Mouse (Mus musculus) lung, embryonic 14.5 days (tissue): ENCODE measurements at regions not wholly inside any gene's neighbourhood (a gene's known extent, or its start where the extent isn't known, plus 50 kb on each side); places are given as distances from the start of the nearest gene placed in this dataset.

Source experiments
- ATAC-seq: fragments of 200-750 bp; cut with Nextera tagmentation; 2 replicates; pipeline ENCODE4 v1.8.0; 2017; ENCODE audit warnings: mild to moderate bottlenecking, moderate TSS enrichment, moderate library complexity; ENCODE audit not compliant: insufficient read depth
- DNase-seq: peaks from one replicate; pipeline ENCODE4 v3.0.0-alpha.2; 2015
- H3K27ac ChIP-seq: fragments of 300-500 bp; sonication (generic); 2 replicates; pipeline ENCODE4 v1.5.1; 2014; ENCODE audit warnings: low read depth, mild to moderate bottlenecking, moderate library complexity
- H3K27me3 ChIP-seq: fragments of 300-500 bp; sonication (generic); 2 replicates; pipeline ENCODE4 v1.6.1; 2014; ENCODE audit warnings: low read length, control low read depth; ENCODE audit not compliant: insufficient read depth
- H3K36me3 ChIP-seq: fragments of 300-500 bp; sonication (generic); 2 replicates; pipeline ENCODE4 v1.6.1; 2014; ENCODE audit warnings: control low read depth; ENCODE audit not compliant: insufficient read depth
- H3K4me1 ChIP-seq: fragments of 300-500 bp; sonication (generic); 2 replicates; pipeline ENCODE4 v1.6.1; 2014; ENCODE audit warnings: antibody characterized with exemption, control low read depth; ENCODE audit not compliant: insufficient read depth
- H3K4me2 ChIP-seq: fragments of 300-500 bp; sonication (generic); 2 replicates; pipeline ENCODE4 v1.6.1; 2014; ENCODE audit warnings: mild to moderate bottlenecking
- H3K4me3 ChIP-seq: fragments of 300-500 bp; sonication (generic); 2 replicates; pipeline ENCODE4 v1.5.1; 2014; ENCODE audit warnings: low read depth, low read length
- H3K9ac ChIP-seq: fragments of 300-500 bp; sonication (generic); 2 replicates; pipeline ENCODE4 v1.6.1; 2014
- H3K9me3 ChIP-seq: fragments of 300-500 bp; sonication (generic); 2 replicates; pipeline ENCODE4 v1.6.1; 2016; ENCODE audit warnings: low read depth, low read length, control low read depth
- CTCF ChIP-seq: IDR thresholded peaks from 2 replicates; pipeline ENCODE4 v1.5.1; 2016; ENCODE audit warnings: antibody characterized with exemption, low read depth
- WGBS: fragments of 180-500 bp; shearing (Covaris S2); extraction: QIAGEN DNeasy Blood & Tissue Kit; methylation state at CpG from one replicate; pipeline ENCODE4 v1.1.7; 2014; 5-methylcytosine and 5-hydroxymethylcytosine counted together

DNA sequence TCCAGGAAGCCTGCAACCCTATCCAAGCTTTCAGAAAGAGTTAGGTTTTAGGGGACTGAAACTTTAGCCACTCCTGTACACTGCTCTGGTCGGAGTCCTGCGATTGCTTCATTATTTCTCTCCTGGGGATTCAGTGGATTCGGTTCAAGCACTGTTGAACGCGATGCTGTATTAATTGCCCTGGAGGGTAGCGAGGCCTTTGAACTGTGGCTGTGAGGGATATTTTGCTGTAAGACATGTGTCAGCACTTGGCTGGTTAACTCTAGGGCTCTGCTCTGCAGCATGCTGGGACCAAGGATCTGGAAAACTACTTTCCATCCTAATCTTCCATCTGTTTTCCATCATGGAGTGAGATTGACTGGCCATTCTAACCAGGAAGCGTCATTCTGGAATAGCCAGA, 374.0 kb downstream of the Epha4 start:
- no peak overlapping the region for H3K9ac ChIP-seq
- H3K27me3 ChIP-seq, result no peaks in the 10 kb centered on the region
- DNase-seq (peak; percentile 62), ATAC-seq (no peak; the same call in 1 of the 2 replicates)
- no peaks in the 10 kb centered on the region for H3K4me1 ChIP-seq
- H3K27ac ChIP-seq, result no peak overlapping the region
- H3K4me3 ChIP-seq, result no peak overlapping the region
- no peaks in the 10 kb centered on the region for H3K36me3 ChIP-seq
- no peak overlapping the region for H3K4me2 ChIP-seq
- H3K9me3 ChIP-seq, result no peaks in the 10 kb centered on the region
- WGBS, result 46% methylated on average over 7 of the region's 7 CpGs
- TF ChIP-seq CTCF, result no peak

DNA sequence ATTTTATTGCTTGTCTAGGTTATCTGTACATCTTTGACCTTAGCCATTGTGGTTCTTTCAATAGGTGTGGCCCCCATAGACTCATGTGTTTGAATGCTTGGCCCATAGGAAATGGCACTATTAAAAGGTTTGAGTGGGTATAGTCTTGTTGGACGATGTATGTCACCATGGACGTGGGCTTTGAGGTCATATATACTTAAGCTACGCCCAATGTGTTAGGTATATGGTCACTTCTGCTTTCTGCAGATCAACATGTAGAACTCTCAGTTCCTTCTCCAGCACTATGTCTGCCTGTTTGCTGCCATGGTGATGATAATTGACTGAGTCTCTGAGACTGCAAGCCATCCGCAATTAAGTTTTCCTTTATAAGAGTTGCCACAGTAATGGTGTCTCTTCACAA, 366.8 kb downstream of the Epha4 start:
- Histone ChIP-seq H3K4me3 (no peak overlapping the region), H3K4me2 (no peak overlapping the region), H3K27ac (no peak overlapping the region), H3K36me3 (no peaks in the 10 kb centered on the region), H3K4me1 (no peaks in the 10 kb centered on the region), H3K9me3 (no peaks in the 10 kb centered on the region), H3K9ac (no peak overlapping the region), H3K27me3 (no peaks in the 10 kb centered on the region)
- no peak for TF ChIP-seq CTCF
- no peak for DNase-seq
- WGBS, result 91% methylated on average over 4 of the region's 4 CpGs
- no peak for ATAC-seq

DNA sequence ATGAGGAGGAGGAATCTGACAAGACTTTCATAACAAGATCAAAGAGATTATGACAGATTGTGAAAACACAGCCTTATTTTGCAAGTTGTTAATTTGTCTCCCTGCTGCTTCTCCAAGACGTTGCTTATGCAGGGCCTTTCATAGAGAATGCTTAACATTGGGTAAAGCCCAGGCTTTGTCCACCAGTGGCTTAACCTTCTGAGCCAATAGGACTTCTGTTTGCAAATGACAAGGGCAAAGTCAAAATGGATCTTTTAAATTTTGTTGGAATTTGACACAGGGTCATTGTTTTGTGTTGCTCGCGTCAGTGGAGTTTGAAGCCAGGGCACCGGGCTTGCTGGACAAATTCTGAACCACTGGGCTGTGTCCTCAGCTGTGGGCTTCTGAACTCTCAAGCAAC, 346.6 kb downstream of the Epha4 start:
- no peak for TF ChIP-seq CTCF
- no peaks in the 10 kb centered on the region for H3K27me3 ChIP-seq
- H3K4me1 ChIP-seq, result no peaks in the 10 kb centered on the region
- no peaks in the 10 kb centered on the region for H3K36me3 ChIP-seq
- DNase-seq (no peak), ATAC-seq (no peak)
- no peaks in the 10 kb centered on the region for H3K9me3 ChIP-seq
- H3K27ac ChIP-seq, result no peak overlapping the region
- no peak overlapping the region for H3K4me2 ChIP-seq
- 76% methylated on average over 4 of the region's 4 CpGs for WGBS
- H3K9ac ChIP-seq, result no peak overlapping the region
- H3K4me3 ChIP-seq, result no peak overlapping the region

DNA sequence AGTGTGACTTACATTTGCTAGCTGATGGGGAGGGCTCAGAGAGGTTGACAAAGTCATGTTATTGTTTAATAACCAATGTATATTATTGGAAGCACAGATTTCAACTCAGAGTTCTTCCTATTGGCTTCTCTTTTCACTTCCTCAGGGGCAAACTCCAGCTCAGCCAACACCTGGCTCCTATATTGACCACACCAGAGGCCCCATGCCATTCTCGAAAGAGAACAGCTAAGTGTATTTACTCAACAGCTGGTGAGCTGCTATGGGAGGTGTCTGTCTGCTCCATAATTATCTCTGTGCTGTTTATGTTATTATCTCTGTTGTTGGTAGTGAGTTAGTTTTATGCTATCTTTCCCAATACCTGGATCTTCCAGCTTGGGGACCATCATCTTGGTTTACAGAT, 342.4 kb downstream of the Epha4 start:
- H3K27ac ChIP-seq, result no peak overlapping the region
- ATAC-seq (no peak), DNase-seq (no peak)
- no peaks in the 10 kb centered on the region for H3K27me3 ChIP-seq
- no peak overlapping the region for H3K9ac ChIP-seq
- H3K36me3 ChIP-seq, result no peaks in the 10 kb centered on the region
- no peak overlapping the region for H3K4me3 ChIP-seq
- H3K9me3 ChIP-seq, result no peaks in the 10 kb centered on the region
- H3K4me2 ChIP-seq, result no peak overlapping the region
- WGBS, result 56% methylated on average over 1 of the region's 1 CpGs
- TF ChIP-seq CTCF, result no peak
- H3K4me1 ChIP-seq, result peaks cover 8% of the 10 kb centered on the region

DNA sequence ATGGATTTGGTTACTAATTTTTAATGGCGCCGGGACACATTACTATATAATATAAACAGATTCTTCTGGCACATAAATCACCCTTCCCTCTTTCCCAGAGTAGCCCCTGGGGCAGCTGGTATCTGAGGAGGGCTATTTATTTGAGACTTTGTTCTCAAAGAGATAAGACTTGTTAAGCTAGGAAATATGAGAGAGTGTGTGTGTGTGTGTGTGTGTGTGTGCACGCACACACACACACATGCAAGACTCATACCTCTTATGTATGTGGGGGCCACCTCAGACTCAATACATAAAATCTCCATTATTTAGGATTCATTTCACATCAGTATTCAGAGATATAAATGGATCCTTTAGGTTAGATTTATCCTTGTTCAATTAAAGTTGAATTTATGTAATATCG, 340.1 kb downstream of the Epha4 start:
- Histone ChIP-seq H3K9ac (no peak overlapping the region), H3K27me3 (no peaks in the 10 kb centered on the region), H3K4me1 (peaks cover 8% of the 10 kb centered on the region), H3K4me2 (no peak overlapping the region), H3K36me3 (no peaks in the 10 kb centered on the region), H3K27ac (no peak overlapping the region), H3K9me3 (no peaks in the 10 kb centered on the region), H3K4me3 (no peak overlapping the region)
- TF ChIP-seq CTCF, result no peak
- 0 out of 2 replicates have a peak, but pooled peaks have one; percentile 41 for ATAC-seq
- 10% methylated on average over 4 of the region's 4 CpGs for WGBS
- DNase-seq, result peak; percentile 54

DNA sequence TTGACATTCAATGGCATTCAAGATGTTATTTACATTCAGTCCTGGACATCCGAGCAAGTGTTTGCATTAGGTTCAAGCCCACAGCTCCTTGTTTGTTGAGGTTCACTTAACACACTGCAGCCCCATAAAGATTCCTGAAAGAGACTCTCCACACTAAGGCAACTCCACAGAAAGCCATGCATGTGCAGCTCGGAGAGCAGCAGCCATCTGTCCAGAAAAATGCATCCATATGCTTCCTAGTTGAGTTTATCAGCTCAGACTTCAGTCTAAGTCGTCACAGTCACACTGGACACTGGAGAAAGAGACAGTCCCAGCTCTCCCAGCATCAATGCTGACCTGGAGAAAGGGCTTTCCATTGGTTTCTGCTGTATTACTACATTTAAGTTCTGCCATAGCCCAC, 339.7 kb downstream of the Epha4 start:
- no peak overlapping the region; the same call in 1 of the 2 replicates for H3K27ac ChIP-seq
- no peak for TF ChIP-seq CTCF
- WGBS, result 16% methylated on average over 3 of the region's 3 CpGs

DNA sequence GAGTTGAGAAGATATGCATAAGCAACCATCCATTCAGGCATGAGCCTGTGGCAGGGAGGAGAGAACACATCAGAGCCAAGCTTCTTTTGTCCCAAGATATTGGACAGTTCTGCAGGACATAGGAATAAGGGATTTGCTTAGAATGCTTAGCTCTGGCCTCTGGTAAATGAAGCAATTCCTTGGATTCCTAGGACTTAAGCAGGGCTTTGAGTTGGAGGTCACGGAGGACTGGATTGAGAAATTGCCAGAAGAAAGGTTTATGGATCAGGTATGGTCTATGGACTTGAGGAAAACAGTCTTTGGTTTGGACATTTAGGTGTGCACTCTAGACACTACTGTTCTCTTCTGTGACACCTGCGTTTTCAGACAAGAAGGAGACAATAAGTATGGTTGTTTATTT, 338.4 kb downstream of the Epha4 start:
- Histone ChIP-seq H3K9me3 (no peaks in the 10 kb centered on the region), H3K4me3 (no peak overlapping the region), H3K27me3 (no peaks in the 10 kb centered on the region), H3K36me3 (no peaks in the 10 kb centered on the region), H3K4me2 (no peak overlapping the region), H3K4me1 (peaks cover 10% of the 10 kb centered on the region), H3K27ac (no peak overlapping the region), H3K9ac (no peak overlapping the region)
- no peak for TF ChIP-seq CTCF
- no peak for ATAC-seq
- WGBS, result 92% methylated on average over 2 of the region's 2 CpGs
- no peak for DNase-seq

More for the DNA sequence above, 339.7 kb downstream of the Epha4 start:
- Histone ChIP-seq H3K4me2 (no peak overlapping the region), H3K27me3 (no peaks in the 10 kb centered on the region), H3K9me3 (no peaks in the 10 kb centered on the region), H3K36me3 (no peaks in the 10 kb centered on the region), H3K4me1 (peaks cover 8% of the 10 kb centered on the region), H3K4me3 (no peak overlapping the region), H3K9ac (no peak overlapping the region)
- DNase-seq, result no peak
- ATAC-seq, result no peak; the same call in 1 of the 2 replicates

DNA sequence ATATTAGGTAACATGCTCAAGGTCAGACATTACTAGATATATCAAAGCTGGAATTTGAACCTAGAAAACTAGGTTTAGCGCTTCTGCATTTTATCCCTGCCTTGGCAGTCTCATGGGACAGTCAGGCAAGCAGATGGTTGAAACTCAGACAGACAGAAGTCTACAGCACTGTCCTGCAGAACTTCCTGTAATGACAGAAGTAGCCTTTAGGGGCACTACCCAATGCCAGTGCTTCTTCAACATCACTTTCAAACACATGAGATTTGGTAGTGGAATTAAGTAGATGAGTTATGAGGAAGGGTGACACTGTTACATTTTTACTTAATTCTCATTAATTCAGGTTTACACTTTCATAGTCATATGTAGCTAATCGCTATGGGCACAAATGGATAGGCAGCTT, 330.9 kb downstream of the Epha4 start:
- Histone ChIP-seq H3K36me3 (no peaks in the 10 kb centered on the region), H3K9me3 (no peaks in the 10 kb centered on the region), H3K27ac (no peak overlapping the region), H3K9ac (no peak overlapping the region), H3K4me2 (no peak overlapping the region), H3K4me3 (no peak overlapping the region), H3K27me3 (no peaks in the 10 kb centered on the region), H3K4me1 (0 out of 2 replicates have a peak, but pooled peaks cover 3% of the 10 kb centered on the region)
- ATAC-seq, result no peak
- TF ChIP-seq CTCF, result peak; percentile 58
- DNase-seq, result no peak
- 69% methylated on average over 2 of the region's 2 CpGs for WGBS
